Mouse (Mus musculus) neural tube, embryonic 12.5 days (tissue): ENCODE data around the gene Nol7. TPM values are rescaled to one million over a fixed set of nuclear protein-coding genes. Genes with fewer than 3 reads are reported as not detected.

ENCODE experiments used
- ATAC-seq: fragments of 200-750 bp; cut with Nextera tagmentation; 2 replicates; pipeline ENCODE4 v1.8.0; 2017; ENCODE audit warnings: low read depth, mild to moderate bottlenecking, moderate TSS enrichment, moderate library complexity; ENCODE audit not compliant: low FRiP score
- H3K27ac ChIP-seq: fragments of 300-500 bp; sonication (generic); 2 replicates; pipeline ENCODE4 v1.5.1; 2016
- H3K27me3 ChIP-seq: fragments of 300-500 bp; sonication (generic); replicated peaks from 2 replicates; pipeline ENCODE4 v1.6.1; 2016; ENCODE audit warnings: mild to moderate bottlenecking
- H3K36me3 ChIP-seq: fragments of 300-500 bp; sonication (generic); 2 replicates; pipeline ENCODE4 v1.6.1; 2016; ENCODE audit warnings: mild to moderate bottlenecking
- H3K4me1 ChIP-seq: fragments of 300-500 bp; sonication (generic); 2 replicates; pipeline ENCODE4 v1.6.1; 2016
- H3K4me2 ChIP-seq: fragments of 300-500 bp; sonication (generic); replicated peaks from 2 replicates; pipeline ENCODE4 v1.6.1; 2016; ENCODE audit warnings: mild to moderate bottlenecking
- H3K4me3 ChIP-seq: fragments of 300-500 bp; sonication (generic); 2 replicates; pipeline ENCODE4 v1.5.1; 2016
- H3K9ac ChIP-seq: fragments of 300-500 bp; sonication (generic); 2 replicates; pipeline ENCODE4 v1.6.1; 2016; ENCODE audit warnings: mild to moderate bottlenecking
- H3K9me3 ChIP-seq: fragments of 300-500 bp; sonication (generic); 2 replicates; pipeline ENCODE4 v1.6.1; 2016; ENCODE audit warnings: mild to moderate bottlenecking
- WGBS: fragments of 180-500 bp; shearing (Covaris S2); methylation state at CpG from one replicate; pipeline ENCODE4 v1.1.7; 2016; 5-methylcytosine and 5-hydroxymethylcytosine counted together
- polyA plus RNA-seq: library from polyadenylated mRNA; unstranded; fragments of >200 nt; fragmentation: Nextera tagmentation; extraction: Ambion mirVana; gene quantifications from 2 replicates; pipeline ENCODE4 v1.2.1, GENCODE M21; 2016

Gene Nol7
- 183 and 188 TPM in 2 replicates for polyA plus RNA-seq

DNA sequence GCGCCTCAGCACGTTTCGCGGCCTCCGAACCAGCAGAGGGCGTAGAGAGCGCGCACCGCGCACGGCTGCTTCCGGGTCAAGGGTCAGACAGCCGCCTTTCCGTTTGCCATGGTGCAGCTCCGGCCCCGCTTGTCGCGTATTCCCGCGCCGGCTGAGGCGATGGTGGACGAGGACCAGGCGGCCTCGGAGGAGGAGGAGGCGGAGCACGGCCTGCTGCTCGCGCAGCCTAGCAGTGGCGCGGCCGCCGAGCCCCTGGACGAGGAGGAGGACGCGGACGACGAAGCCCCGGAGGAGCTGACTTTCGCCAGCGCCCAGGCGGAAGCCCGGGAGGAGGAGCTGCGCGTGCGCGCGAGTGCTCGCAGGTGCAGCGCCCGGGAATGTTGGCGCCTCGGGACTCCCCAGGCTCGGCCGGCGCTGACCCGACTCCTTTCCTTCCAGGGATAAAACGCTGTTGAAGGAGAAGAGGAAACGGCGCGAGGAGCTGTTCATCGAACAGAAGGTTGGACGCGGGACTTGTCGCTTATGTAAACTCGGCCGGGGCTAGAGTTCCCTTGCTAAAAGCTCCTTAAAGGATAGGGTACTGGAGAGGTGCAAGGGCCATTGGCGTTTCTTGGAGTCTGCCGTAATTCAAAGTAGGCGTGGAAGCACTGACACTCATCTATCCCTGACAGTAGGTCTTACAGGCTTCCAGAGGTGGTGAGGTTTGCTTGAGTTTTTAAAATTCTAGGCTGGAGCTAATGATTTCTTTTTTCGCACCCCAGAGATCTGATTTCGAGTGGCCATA is at the start of gene Nol7:
Gene Nol7 (plus strand): TSS at position 94 of the 784 bp plus-strand sequence.
- peaks cover 7% of the 10 kb centered on the region; the same call in 1 of the 2 replicates for H3K4me1 ChIP-seq
- WGBS = 1% methylated on average over 72 of the region's 72 CpGs
- H3K36me3 ChIP-seq = peaks cover 38% of the 10 kb centered on the region
- H3K27me3 ChIP-seq = no peaks in the 10 kb centered on the region
- peak within 1 kb of the TSS; percentile 89 for H3K27ac ChIP-seq
- H3K4me3 ChIP-seq = peak within 1 kb of the TSS; percentile 90
- H3K4me2 ChIP-seq = peak within 1 kb of the TSS; percentile 70
- no peaks in the 10 kb centered on the region for H3K9me3 ChIP-seq
- peak within 1 kb of the TSS; percentile 86 for H3K9ac ChIP-seq
- ATAC-seq = peak; percentile 91

DNA sequence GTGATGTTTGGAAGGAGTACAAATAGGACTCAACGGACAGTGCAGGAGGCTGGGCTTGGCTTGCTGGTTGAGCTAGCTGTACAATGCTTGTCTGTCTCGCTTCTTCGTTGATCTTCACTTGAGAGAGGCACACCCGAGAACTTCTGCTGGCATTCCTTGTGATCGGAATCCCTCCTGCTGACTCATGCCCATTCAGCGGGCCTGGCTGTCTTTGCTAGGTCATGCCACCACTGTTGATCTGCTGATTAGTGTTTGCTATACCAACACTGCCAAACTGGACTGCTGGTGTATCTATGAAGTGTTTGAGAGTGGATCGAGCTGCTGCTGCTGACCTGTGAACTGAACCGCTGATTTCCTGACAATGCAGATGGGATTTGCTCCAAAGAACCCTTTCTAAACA is 48.8 kb upstream of the Nol7 start:
- no peak overlapping the region for H3K4me2 ChIP-seq
- H3K36me3 ChIP-seq = no peaks in the 10 kb centered on the region
- 87% methylated on average over 8 of the region's 8 CpGs for WGBS
- H3K9ac ChIP-seq = no peak overlapping the region
- H3K9me3 ChIP-seq = no peaks in the 10 kb centered on the region
- no peak overlapping the region for H3K4me3 ChIP-seq
- no peak for ATAC-seq
- 0 out of 2 replicates have a peak, but pooled peaks cover 4% of the 10 kb centered on the region for H3K4me1 ChIP-seq
- no peak overlapping the region for H3K27ac ChIP-seq
- H3K27me3 ChIP-seq = no peaks in the 10 kb centered on the region

DNA sequence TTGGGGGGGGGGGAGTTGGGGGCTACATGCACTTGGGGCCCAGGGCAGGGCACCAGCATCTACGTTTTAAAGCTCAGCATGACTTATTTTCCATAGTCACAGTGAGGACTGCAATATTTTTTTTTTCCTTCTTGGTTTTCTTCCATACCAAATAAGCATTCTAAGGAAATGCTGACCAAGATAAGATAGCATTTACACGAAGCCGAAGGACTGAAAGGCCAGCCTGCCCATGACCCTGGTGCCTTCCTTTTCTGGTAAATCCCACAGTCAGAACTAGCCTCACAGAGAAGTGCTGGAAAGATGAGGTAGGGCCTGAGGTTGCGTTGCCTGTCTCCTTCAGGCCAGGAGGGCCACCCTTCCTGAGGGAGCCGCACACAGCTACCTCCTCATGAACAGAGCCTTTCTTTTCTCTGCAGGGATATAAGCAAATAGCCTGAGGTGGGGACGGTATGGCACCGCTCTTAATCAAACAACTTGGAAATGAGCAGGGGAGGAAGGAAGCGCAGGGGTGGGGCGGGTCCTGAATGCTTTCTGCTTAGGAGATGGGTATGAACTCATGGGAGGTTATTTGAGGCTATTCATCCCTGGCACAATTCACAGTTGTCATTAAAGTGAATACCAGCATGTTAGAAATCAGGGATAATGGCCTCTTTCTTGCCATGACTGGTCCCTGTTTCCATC is 47.6 kb upstream of the Nol7 start:
- whole genome bisulfite sequencing = 78% methylated on average over 9 of the region's 9 CpGs
- H3K27ac ChIP-seq = no peak overlapping the region
- H3K4me3 ChIP-seq = no peak overlapping the region
- no peaks in the 10 kb centered on the region for H3K9me3 ChIP-seq
- ATAC-seq = no peak
- H3K9ac ChIP-seq = no peak overlapping the region
- no peaks in the 10 kb centered on the region for H3K36me3 ChIP-seq
- H3K4me2 ChIP-seq = no peak overlapping the region
- H3K4me1 ChIP-seq = 0 out of 2 replicates have a peak, but pooled peaks cover 4% of the 10 kb centered on the region
- H3K27me3 ChIP-seq = no peaks in the 10 kb centered on the region

DNA sequence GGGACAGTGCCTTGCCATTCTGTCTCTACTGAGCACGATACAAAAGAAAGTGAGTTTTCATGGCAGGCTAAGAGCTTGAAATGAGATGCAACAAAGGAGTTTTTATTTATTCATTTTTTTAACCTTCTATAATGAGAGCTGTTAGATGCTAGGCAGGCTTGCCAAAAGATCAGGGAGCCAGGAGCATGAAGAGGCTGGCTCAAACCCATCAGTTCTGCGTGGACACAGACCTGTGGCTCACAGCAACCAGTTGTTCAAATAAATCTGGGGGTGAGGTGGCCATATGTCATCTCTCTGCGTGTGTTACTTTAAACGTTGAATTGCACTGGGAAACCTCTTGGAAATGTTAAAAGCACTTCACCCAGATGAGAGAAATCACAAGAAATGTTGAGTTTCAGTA is 44.8 kb upstream of the Nol7 start:
- Histone ChIP-seq H3K36me3 (no peaks in the 10 kb centered on the region), H3K9me3 (no peaks in the 10 kb centered on the region), H3K27ac (no peak overlapping the region), H3K9ac (no peak overlapping the region), H3K27me3 (no peaks in the 10 kb centered on the region), H3K4me3 (no peak overlapping the region), H3K4me1 (0 out of 2 replicates have a peak, but pooled peaks cover 4% of the 10 kb centered on the region), H3K4me2 (no peak overlapping the region)
- 65% methylated on average over 4 of the region's 4 CpGs for WGBS
- ATAC-seq = no peak

DNA sequence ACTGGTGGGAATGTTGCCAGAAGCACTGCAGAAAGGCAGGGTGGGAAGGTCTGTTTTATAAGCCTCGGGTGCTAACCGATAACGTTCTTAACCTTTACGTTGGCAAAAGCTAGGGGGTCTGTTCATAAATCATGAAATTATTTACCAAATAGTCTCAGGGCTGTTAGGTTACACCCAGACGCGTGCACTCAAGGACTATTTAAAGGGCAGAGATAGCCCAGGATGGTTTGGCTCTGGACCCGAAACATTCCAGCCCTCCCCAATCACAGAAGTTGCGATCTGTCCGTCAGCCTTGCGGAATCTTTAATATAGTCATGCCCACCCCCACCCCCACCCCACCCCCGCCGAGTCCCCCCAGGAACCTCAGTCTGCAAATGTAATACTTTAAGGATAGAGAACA is 43.8 kb upstream of the Nol7 start:
- no peak overlapping the region for H3K27ac ChIP-seq
- H3K36me3 ChIP-seq = no peaks in the 10 kb centered on the region
- ATAC-seq = no peak
- no peaks in the 10 kb centered on the region for H3K9me3 ChIP-seq
- no peaks in the 10 kb centered on the region for H3K27me3 ChIP-seq
- no peak overlapping the region for H3K4me2 ChIP-seq
- H3K4me1 ChIP-seq = peaks cover 4% of the 10 kb centered on the region; the same call in 1 of the 2 replicates
- no peak overlapping the region for H3K4me3 ChIP-seq
- no peak overlapping the region for H3K9ac ChIP-seq
- WGBS = 84% methylated on average over 12 of the region's 12 CpGs

DNA sequence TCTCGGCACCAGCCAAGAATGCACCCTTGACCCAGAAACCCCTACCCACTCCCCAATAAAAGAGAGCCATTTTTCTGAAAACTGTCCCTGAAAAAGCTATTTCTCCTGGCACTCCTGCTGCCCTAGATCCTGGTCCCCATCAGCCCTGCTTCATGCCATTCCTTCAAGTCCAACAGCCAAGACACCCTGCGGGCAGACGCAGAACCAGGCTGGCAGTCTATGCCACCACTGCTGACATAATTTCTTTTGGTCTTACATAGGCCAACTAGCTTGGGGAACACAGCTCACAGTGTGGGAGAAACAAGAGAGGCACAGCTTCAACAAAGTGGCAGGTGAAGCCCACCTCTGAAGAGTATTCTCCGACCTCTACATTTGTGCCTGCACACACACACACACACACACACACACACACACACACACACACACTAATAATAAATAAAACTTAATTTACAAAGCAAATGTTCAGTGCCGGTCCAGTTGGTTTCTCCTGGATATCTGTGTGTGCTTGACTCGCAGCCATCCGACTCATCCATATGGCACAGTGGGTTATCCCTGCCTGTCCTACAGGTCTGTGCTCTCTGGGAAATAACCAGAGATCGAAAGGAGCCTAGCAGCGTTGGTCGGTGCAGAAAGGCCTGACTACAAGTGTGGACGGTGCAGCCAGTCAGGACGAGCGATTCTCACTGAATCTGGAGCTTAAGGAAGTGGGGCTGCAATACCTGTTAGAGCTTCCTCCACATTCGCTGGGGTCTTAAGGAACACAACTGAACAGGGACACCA is 41.7 kb upstream of the Nol7 start:
- no peak for ATAC-seq
- Histone ChIP-seq H3K27me3 (no peaks in the 10 kb centered on the region), H3K4me2 (no peak overlapping the region), H3K4me1 (no peaks in the 10 kb centered on the region; the same call in 1 of the 2 replicates), H3K36me3 (no peaks in the 10 kb centered on the region), H3K9me3 (no peaks in the 10 kb centered on the region), H3K9ac (no peak overlapping the region), H3K4me3 (no peak overlapping the region), H3K27ac (no peak overlapping the region)
- 88% methylated on average over 14 of the region's 14 CpGs for WGBS

DNA sequence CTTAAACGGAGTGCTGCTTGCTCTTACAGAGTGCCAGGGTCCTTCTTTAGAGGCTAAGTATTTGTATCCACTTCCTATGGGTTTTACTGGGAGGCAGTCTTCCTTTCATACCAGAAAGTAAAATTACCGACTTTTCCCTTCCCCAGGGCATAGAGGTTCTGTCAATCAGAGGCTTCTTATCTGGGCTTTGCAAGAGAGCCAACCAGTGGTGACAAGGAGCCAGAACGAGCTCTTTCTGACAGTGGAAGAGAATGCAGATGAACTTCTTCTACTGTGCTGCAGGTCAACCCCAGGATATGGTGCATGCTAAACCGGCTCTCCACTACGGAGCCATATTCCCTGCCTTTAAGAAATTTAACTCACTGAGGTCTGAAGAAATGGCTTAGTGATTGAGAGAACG is 37.7 kb upstream of the Nol7 start:
- Histone ChIP-seq H3K27me3 (no peaks in the 10 kb centered on the region), H3K4me2 (no peak overlapping the region), H3K9ac (no peak overlapping the region), H3K36me3 (no peaks in the 10 kb centered on the region), H3K9me3 (no peaks in the 10 kb centered on the region), H3K27ac (no peak overlapping the region), H3K4me3 (no peak overlapping the region), H3K4me1 (no peaks in the 10 kb centered on the region; the same call in 1 of the 2 replicates)
- no peak for ATAC-seq
- WGBS = 74% methylated on average over 6 of the region's 6 CpGs

DNA sequence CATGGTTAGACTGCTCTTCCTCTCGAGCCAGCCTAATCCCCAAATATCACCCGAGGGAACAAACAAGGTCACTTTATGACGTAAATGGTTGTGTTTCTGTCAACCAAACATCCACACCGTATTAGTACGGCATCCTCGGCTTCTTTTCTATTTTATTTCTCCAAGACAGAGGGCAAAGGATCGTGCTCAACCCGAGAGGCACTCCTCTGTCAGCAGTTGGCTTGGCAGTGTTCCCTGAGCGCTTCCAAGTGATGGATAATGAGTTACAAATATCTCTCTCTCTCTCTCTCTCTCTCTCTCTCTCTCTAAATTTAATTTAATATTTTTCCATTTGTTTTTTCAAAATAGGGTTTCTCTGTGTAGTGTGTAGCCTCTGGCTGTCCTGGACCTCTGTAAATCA is 35.8 kb upstream of the Nol7 start:
- Histone ChIP-seq H3K4me3 (no peak overlapping the region), H3K36me3 (no peaks in the 10 kb centered on the region), H3K27ac (no peak overlapping the region), H3K9me3 (no peaks in the 10 kb centered on the region), H3K4me1 (peaks cover 4% of the 10 kb centered on the region), H3K4me2 (no peak overlapping the region), H3K27me3 (no peaks in the 10 kb centered on the region), H3K9ac (no peak overlapping the region)
- ATAC-seq = no peak
- WGBS = 85% methylated on average over 9 of the region's 9 CpGs

DNA sequence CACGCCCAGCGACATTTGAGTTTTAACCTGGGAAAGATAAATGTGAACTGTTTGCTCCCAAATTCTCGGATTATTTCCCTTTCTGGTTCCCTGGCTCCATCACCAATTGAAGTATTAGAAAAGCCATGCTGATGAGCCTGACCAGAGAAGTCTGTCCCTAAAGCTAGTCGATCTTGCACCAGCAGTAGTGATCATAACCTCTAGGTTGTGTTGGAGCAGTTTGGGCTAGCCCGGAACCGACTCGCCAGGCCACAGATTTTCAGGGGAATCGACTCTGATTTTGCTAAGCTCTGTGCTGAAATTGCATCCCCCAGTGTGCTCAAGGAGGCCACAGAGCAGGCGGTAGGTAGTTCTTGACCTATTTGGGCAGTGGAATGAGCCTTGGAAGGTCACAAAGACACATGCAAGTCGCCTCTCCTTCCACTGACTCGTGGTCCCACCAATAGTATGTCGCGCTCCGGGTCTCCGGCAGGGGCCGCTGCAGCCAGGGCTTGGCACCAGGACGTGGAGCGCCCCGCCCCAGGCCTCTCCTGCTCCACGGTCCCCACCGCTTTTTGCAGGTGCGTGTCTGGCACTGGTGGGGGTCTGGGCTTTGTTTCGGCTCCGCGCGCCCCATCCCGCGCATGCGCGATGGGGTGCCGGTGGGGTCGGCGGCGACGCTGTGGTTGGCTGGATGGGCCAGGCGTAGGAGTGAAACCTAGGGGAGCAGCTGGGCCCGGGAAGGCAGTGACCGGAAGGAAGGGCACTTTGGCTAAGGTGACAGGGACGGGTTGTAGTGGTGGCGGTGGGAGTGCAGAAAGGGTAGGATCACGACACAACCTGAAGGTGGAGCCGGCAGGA is 33.0 kb upstream of the Nol7 start, which contains the start of gene Sirt5:
Gene Sirt5 (plus strand): TSS at position 512 of the 840 bp plus-strand sequence.
- H3K9me3 ChIP-seq = no peaks in the 10 kb centered on the region
- peak; percentile 95 for ATAC-seq
- 15% methylated on average over 42 of the region's 42 CpGs for WGBS
- no peak within 1 kb of the TSS for H3K27ac ChIP-seq
- H3K27me3 ChIP-seq = no peaks in the 10 kb centered on the region
- peaks cover 4% of the 10 kb centered on the region for H3K4me1 ChIP-seq
- H3K4me3 ChIP-seq = peak within 1 kb of the TSS; percentile 52
- peak within 1 kb of the TSS; percentile 75 for H3K9ac ChIP-seq
- peak within 1 kb of the TSS; percentile 79 for H3K4me2 ChIP-seq
- H3K36me3 ChIP-seq = no peaks in the 10 kb centered on the region

DNA sequence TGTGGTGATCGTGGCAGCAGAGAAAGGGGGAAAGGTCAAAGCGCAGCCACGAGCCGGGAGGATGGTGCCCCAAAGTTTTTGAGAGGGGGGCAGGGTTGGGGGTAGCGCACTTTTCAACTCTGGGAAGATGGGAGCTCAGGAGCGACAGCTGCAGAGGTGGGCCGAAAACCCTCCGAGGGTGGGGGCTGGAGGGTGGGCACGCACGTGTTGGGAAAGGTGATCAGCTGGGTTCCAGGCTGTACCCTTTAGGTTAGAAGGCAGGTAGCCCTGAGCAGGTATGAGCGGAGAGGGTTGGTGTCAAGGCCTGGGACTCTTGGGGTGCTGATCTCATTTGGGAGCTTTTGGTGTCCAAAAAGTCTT is 32.4 kb upstream of the Nol7 start:
- ATAC-seq = peak; percentile 43

DNA sequence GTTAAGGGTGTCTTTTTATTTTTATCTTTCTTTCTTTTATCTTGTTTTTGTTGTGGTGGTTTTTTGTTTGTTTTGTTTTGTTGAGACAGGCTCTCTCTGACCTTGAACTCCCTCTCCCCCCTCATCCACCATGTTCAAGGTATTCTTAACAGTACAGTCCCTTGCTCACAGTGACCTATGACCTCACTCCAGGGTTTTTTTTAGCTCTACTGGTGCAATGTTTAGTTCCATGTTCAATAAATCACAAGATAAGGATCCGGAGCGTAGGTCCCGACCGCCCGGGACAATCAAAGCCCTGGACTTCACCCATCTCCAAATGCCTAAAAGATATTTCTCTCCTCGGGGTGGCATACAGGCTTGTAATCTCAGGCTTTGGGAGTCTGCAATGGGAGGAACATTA is 28.1 kb upstream of the Nol7 start:
- Histone ChIP-seq H3K4me3 (no peak overlapping the region), H3K9ac (no peak overlapping the region), H3K36me3 (peaks cover 28% of the 10 kb centered on the region), H3K27me3 (no peaks in the 10 kb centered on the region), H3K9me3 (no peaks in the 10 kb centered on the region), H3K4me2 (no peak overlapping the region), H3K27ac (no peak overlapping the region), H3K4me1 (peaks cover 4% of the 10 kb centered on the region)
- 90% methylated on average over 6 of the region's 6 CpGs for WGBS
- no peak for ATAC-seq

More for the DNA sequence above, 32.4 kb upstream of the Nol7 start:
- H3K4me1 ChIP-seq = peaks cover 4% of the 10 kb centered on the region
- no peaks in the 10 kb centered on the region for H3K9me3 ChIP-seq
- 14% methylated on average over 11 of the region's 11 CpGs for WGBS
- no peak overlapping the region for H3K27ac ChIP-seq
- peak overlapping the region; percentile 79 for H3K4me2 ChIP-seq
- peak overlapping the region; percentile 52 for H3K4me3 ChIP-seq
- peaks cover 1% of the 10 kb centered on the region; the same call in 1 of the 2 replicates for H3K36me3 ChIP-seq
- peak overlapping the region; percentile 75 for H3K9ac ChIP-seq
- no peaks in the 10 kb centered on the region for H3K27me3 ChIP-seq
